Mouse (Mus musculus): ENCODE results near the gene Plin5.

DNA sequence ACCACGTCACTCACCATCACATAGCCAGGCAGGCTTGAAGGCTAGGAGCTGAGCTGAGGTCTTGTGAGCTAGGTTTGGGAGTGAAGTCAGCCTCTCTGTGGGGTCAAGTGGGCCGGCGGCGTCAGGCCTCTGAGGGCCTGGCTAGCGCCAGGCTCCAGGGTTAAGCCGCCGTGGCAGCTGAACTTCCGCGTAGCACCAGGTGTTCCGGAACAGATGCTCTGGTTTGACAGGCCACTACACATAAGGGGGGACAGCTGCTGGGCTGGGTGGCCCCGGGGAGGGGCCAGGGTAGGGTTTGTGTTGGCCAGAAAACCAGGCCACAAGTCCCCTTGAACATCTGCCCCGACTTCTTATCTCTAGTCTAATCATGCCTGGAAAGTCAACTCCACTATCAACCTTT lies 30.0 kb upstream of the Plin5 start:
- TF ChIP-seq CTCF (IDR thresholded peaks at IDR 0.05; ENCODE audit: borderline replicate concordance, control insufficient read depth, extremely low read depth, insufficient read depth, low read length, poor library complexity) (no peak), POLR2A (IDR thresholded peaks at IDR 0.05; ENCODE audit: control insufficient read depth, extremely low read depth, insufficient read depth, low read length, poor library complexity) (no peak)

Data from thymus, adult 2 months (tissue).